Mouse (Mus musculus): Measurements from ENCODE around the gene Clec14a. TPM values are rescaled to one million over a fixed set of nuclear protein-coding genes. Genes with fewer than 3 reads are reported as not detected.

Gene Clec14a
- polyA plus RNA-seq, 1 experiment from 2014 or later = not detected

Other genes with a start within 250 kb of the Clec14a start
- not detected in 3 replicates for gene Sstr1, start 57.5 kb downstream of the Clec14a start, polyA plus RNA-seq (2018)

Data from macrophage (primary cell).